Mouse (Mus musculus): ENCODE measurements around the gene Rhbdd2. TPM values are rescaled to one million over a fixed set of nuclear protein-coding genes. Genes with fewer than 3 reads are reported as not detected.
A peak's percentile ranks its signal among the peaks of the same experiment; 100 is the strongest.

Rhbdd2 gene
- total RNA-seq, 2 experiments from 2014 or later = 68.6 to 75.4 TPM

GRCm38 (mm10) chr5:135643869-135644268, 11.5 kb downstream of the Rhbdd2 start:
- DNase-seq (ENCODE audit: low spot score in 2 of 2) = no peak

DNA sequence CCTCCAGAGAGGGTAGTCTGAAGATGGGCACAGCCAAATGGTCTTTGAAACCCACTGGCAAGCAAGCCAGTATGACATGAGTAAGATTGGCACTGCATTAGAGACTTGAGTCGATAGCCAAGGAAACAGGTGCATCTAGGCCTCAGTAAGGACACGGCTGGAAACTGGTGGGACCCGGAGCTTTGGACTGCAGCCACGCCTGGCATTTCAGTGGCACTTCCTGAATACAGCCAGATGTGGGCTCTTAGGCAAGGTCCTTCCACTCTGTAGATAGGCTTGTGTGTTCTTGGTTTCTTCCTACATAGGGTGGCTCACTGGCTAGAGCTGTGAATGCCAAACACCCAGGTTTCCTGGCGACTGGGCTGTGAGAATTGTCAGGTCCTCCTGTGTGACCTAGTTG, 12.9 kb downstream of the Rhbdd2 start:
- DNase-seq (ENCODE audit: low spot score in 2 of 2) = no peak

DNA sequence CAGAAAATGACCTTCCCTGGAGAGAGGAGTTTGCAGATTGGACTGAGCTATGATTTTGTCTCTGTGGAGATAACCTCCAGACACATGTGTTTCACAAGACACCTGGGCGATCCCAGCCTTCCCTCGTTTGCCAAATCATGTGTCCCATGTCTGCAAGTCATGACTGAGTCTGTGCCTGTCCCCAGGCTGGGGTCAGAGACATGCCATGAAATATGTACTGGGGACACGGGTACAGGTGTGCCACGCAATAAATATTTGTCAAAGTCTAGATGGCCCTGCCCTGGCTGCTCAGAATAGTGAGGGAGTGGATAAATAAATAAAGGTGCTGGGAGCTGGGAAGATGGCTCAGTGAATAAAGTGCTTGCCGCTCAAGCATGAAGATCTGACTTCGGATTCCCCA, 13.6 kb downstream of the Rhbdd2 start:
- no peak for DNase-seq (ENCODE audit: low spot score in 2 of 2)

GRCm38 (mm10) chr5:135648461-135649308, 16.3 kb downstream of the Rhbdd2 start:
- no peak for DNase-seq (ENCODE audit: low spot score in 2 of 2)

DNA sequence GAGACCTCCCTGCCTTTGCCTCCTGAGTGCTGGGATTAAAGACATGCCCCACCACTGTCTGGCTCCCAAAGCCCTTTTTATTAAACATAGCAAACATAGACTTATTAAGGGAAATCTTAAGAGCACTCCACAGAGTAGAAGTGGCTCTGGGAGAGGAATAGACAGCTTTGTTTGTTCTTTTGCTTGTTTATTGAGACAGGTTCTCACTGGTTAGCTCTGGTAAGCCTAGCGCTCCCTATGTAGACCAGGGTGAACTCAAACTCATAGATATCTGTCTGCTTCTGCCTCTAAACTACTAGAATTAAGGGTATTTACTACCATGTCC, 16.9 kb downstream of the Rhbdd2 start:
- no peak for DNase-seq (ENCODE audit: low spot score in 2 of 2)

GRCm38 (mm10) chr5:135651536-135651935, 19.1 kb downstream of the Rhbdd2 start:
- DNase-seq (ENCODE audit: low spot score in 2 of 2) = no peak

- no peak for DNase-seq (ENCODE audit: low spot score in 2 of 2)
Measured at GRCm38 (mm10) chr5:135653209-135653608, 20.8 kb downstream of the Rhbdd2 start.

GRCm38 (mm10) chr5:135656046-135656445, 23.6 kb downstream of the Rhbdd2 start:
- no peak for DNase-seq (ENCODE audit: low spot score in 2 of 2)

DNA sequence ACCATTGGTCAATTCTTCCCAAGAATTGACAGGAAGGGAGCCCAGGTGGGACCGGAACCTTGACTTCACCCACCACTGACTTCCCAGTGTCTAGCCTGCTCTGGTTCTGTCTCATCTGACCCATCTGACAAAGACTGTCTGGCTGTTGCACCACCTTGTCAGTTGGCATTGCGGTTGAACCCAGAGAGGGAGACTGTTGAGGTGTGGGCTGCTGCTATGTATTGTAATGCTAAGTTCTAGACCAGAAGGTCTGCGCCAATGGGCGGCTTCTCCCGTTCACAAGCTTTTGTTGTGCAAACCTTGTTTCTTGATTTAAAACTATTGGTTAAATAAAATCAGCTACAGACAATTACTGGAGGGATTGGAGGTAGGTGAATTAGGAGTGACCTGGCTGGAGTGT, 24.7 kb downstream of the Rhbdd2 start:
- no peak for DNase-seq (ENCODE audit: low spot score in 2 of 2)

- DNase-seq (ENCODE audit: low spot score in 2 of 2) = no peak
Measured at GRCm38 (mm10) chr5:135657703-135658373, 25.4 kb downstream of the Rhbdd2 start.

- DNase-seq (ENCODE audit: low spot score in 2 of 2) = no peak
Measured at GRCm38 (mm10) chr5:135659956-135660355, 27.5 kb downstream of the Rhbdd2 start.

GRCm38 (mm10) chr5:135660535-135660934, 28.1 kb downstream of the Rhbdd2 start:
- DNase-seq (ENCODE audit: low spot score in 2 of 2) = no peak

GRCm38 (mm10) chr5:135666890-135667289, 34.5 kb downstream of the Rhbdd2 start:
- no peak for DNase-seq (ENCODE audit: low spot score in 2 of 2)

DNA sequence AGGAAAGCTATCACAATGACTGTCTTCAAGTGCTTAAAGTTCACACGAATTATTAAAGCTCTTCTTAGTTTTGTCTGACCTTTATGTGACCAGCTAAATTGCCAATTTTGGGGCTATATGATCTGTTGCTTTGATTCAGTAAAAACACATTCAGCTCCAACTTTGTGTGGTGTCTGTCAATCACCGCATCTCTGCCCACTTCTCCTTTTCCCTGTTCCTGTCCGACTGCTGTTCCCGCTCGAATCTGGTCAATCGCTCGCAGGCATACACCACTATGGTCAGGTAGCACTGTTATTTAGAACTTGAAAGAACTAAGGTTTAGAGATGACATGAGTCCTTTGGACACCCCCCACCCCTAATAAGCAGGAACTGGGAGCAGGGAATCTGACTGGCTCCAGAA, 35.7 kb downstream of the Rhbdd2 start:
- DNase-seq (ENCODE audit: low spot score in 2 of 2) = no peak

DNA sequence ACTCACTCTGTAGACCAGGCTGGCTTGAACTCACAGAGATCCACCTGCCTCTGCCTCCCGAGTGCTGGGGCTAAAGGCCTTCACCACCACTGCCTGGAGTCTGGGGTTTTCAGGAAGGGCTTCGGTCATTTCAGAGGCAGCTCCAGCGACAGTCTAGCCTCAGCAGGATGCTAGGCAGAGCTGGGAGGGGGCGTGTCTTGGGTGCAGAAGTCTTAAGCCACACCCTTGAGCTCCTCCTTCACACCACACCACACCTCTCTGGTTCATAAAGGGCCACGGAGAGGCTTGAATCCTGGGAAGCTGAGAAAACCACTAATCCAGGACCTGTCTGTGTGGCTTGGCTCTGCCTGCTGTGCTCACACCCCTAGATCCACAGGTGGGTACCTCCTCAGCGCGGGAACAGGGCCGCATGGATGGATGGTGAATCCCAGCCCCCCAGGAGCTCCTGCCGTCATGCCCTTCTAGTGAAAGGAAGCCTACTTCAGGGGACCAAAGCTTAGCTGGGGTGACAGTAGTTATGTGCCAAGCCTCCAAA, 37.4 kb downstream of the Rhbdd2 start, which contains the start of gene Por:
Por (plus strand) TSS at position 293 of the 535 bp plus-strand sequence.
- no peak for DNase-seq (ENCODE audit: low spot score in 2 of 2)

DNA sequence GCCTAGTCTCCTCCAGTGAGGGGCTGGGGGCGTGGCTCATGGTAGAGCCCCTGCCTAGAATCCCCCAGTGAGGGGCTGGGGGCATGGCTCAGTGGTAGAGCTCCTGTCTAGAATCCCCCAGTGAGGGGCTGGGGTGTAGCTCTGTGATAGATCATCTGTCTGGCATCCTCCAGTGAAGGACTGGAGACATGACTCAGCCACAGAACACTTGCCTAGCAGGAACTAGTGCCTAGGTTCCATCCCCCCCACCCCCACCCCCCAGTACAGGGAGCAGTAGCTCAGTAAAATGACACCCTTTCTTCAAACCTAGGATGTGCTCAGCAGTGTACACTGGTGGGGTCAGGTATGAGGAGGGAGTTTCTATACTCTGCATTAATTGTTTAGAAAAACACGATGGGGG, 38.5 kb downstream of the Rhbdd2 start:
- DNase-seq (ENCODE audit: low spot score in 2 of 2) = no peak

DNA sequence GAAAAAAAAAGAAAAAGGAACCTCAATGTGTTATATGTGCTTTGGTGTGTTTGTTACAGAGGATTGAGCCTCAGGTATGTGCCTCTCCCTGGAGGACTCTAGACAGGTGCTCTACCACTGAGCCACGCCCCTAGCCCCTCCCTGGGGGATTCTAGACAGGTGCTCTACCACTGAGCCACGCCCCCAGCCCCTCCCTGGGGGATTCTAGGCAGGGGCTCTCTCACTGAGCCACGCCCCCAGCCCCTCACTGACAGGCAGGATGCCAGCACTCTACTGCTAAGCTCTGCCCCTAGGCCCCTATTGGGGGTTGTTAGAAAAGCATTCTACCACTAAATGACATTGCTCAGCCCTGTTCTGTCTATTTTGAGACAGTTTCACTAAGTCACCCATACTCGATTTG, 40.1 kb downstream of the Rhbdd2 start:
- no peak for DNase-seq (ENCODE audit: low spot score in 2 of 2)

DNA sequence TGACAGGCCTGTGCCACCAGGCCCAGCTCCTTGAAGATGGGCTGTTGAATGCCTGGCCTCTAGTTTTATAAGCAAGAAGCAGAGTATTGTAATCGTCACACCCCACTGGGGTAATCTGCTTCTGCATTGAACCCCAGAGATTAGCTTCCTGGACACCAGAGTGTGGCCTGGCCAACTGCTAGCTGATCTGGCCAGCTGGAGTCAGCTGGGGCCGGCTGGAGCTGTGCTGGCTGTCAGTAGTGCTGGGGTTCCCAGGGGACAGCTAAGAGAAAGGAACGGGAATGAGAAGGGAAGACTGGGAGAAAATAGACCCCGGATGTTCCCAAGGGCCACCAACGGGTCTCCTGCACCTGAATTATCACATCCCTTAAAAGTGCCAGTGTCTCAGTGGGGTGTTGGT, 40.6 kb downstream of the Rhbdd2 start:
- no peak for DNase-seq (ENCODE audit: low spot score in 2 of 2)

DNA sequence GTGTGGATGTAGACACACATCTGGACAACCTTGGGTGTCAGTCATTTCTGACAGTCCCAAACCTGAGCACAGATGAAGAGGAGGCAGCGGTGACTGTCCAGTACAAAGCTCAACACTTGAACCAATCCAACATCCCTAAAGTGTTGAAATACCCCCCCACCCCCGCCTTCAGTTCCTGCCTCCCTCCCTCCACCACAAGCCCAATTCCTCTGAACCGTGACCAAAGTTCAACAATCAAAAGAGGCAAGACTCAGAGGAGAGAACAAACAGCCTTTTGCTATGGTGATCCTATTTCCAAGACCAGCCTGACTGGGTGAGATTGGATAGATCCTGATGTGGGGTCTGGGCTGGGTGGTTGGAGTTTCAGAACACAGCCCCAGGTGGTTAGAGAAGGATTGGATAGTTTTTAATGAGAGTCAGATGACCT, 41.9 kb downstream of the Rhbdd2 start:
- no peak for DNase-seq (ENCODE audit: low spot score in 2 of 2)

- peak; percentile 67 to 71 for DNase-seq (ENCODE audit: low spot score in 2 of 2)
Measured at GRCm38 (mm10) chr5:135674821-135675220, 42.4 kb downstream of the Rhbdd2 start.

DNA sequence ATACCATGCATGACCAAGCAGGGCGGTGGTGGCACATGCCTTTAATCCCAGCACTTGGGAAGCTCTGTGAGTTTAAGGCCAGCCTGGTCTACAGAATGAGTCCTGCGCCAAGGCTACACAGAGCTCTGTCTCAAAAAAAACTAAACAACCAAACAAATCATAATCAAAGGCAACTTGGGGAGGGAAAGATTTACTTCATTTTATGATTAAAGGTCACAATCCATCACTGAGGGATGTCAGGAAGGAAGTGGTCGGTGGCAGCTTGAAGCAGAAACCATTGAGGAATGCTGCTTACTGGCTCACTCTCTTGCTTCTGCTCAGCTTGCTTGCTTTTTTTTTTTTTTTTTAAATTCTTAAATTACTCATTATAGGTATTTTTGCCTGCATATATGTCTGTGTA, 44.3 kb downstream of the Rhbdd2 start:
- DNase-seq (ENCODE audit: low spot score in 2 of 2) = no peak

- no peak for DNase-seq (ENCODE audit: low spot score in 2 of 2)
Measured at GRCm38 (mm10) chr5:135677251-135677650, 44.8 kb downstream of the Rhbdd2 start.

Measured in layer of hippocampus, postnatal 10 days (tissue).